Mouse (Mus musculus) T-helper 1 cell (primary cell): ENCODE data around the gene Csf2ra.
"Not testable (repeated sequence)": the region's sequence is repeated elsewhere in the genome, so short reads cannot be mapped to it uniquely, and the experiment has no call there.

Experiments used
- in situ Hi-C: fragments of 300-600 bp; cut with MboI, MseI; formaldehyde crosslinking; loops from one replicate; pipeline ENCODE4 v1.15.1; 2025; ENCODE audit warnings: high pct_unique_total_duplicates

The Csf2ra gene

GRCm38 (mm10) chr19:61225526-61226400, 2.5 kb downstream of the Csf2ra start:
- in situ Hi-C loops: loop anchor here (5.0 kb wide), 1 partner anchor 353 kb away; the partner anchor contains the start of gene Prdx3

GRCm38 (mm10) chr19:61224678-61225525, 3.3 kb downstream of the Csf2ra start:
- in situ Hi-C loops: loop anchor here (5.0 kb wide), 1 partner anchor 353 kb away; the partner anchor contains the start of gene Prdx3

- in situ Hi-C loops: no loop called here
These were observed 4.4 kb downstream of the Csf2ra start for GRCm38 (mm10) chr19:61223706-61224328.

GRCm38 (mm10) chr19:61207506-61207905, 20.7 kb downstream of the Csf2ra start:
- in situ Hi-C loops: not testable (repeated sequence)

GRCm38 (mm10) chr19:61199836-61200235, 28.4 kb downstream of the Csf2ra start:
- in situ Hi-C loops: loop anchor here (5.0 kb wide), 1 partner anchor 67 kb away; no protein-coding TSS in a partner anchor

- in situ Hi-C loops: loop anchor here (5.0 kb wide), 1 partner anchor 68 kb away; no protein-coding TSS in a partner anchor
These were observed 28.9 kb downstream of the Csf2ra start for GRCm38 (mm10) chr19:61199316-61199715.

GRCm38 (mm10) chr19:61183590-61183989, 44.6 kb downstream of the Csf2ra start, which contains the start of gene Gm6020:
Gene Gm6020 (plus strand): TSS chr19:61183890.
- in situ Hi-C loops: not testable (repeated sequence)

GRCm38 (mm10) chr19:61175756-61176324, 52.4 kb downstream of the Csf2ra start, which contains the start of gene Gm7102:
Gene Gm7102 (minus strand): TSS chr19:61176309.
- in situ Hi-C loops: no loop called here
